Mouse (Mus musculus) 416B (cell line): ENCODE measurements around the gene Naxd.

Experiments
- DNase-seq: peaks from one replicate; pipeline ENCODE4 v3.0.0; 2011; ENCODE audit warnings: low read depth

Gene Naxd

GRCm38 (mm10) chr8:11556691-11557423, 59.6 kb downstream of the Naxd start:
- peak; percentile 53 for DNase-seq

- DNase-seq = no peak
Measured at GRCm38 (mm10) chr8:11557424-11557767, 60.1 kb downstream of the Naxd start.

- peak; percentile 100 for DNase-seq
Measured at GRCm38 (mm10) chr8:11557768-11558629, 60.7 kb downstream of the Naxd start.

GRCm38 (mm10) chr8:11559511-11559910, 62.2 kb downstream of the Naxd start:
- no peak for DNase-seq

GRCm38 (mm10) chr8:11560220-11560619, 62.9 kb downstream of the Naxd start:
- no peak for DNase-seq

- peak; percentile 81 for DNase-seq
Measured at GRCm38 (mm10) chr8:11564236-11564635, 66.9 kb downstream of the Naxd start.
